In the genomic region with DNA sequence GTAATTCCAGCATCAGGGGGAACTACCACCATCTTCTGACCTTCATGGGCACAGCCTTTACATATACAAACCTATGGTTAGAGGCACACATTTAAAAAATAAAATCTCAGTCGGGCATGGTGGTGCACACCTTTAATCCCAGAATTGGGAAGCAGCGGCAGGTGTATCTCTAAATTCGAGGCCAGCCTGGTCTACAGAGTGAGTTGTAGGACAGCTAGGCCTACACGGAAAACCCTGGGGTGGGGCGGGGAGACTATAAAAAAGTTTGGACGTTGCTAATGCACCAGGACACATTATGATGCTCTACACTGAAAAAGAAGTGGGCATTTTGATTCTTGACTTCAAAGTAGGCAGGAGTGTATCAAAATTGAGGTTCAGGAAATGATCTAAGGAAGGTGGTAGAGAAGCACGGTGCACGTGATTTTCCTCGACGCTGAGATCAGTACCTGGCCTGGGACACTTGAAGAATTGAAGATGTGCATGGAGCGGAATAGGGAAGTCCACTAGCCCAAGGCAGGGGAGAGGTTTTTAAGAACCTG, we compare ENCODE assay signal across 8 mouse cellular contexts. TPM values are rescaled to one million over a fixed set of nuclear protein-coding genes. Genes with fewer than 3 reads are reported as not detected.
DNase-seq lines count a peak whose midpoint lies in the region; ATAC-seq lines count a peak whose summit lies in the region.

No protein-coding gene starts in this region.

- WGBS in embryonic facial prominence, embryonic 15.5 days = 24% methylated on average over 11 of the region's 11 CpGs
- 27% methylated on average over 11 of the region's 11 CpGs for WGBS in hindbrain, embryonic 12.5 days
- WGBS in macrophage (ENCODE audit: missing documents) = 35% methylated on average over 11 of the region's 11 CpGs

- no peak for ATAC-seq in embryonic facial prominence, embryonic 15.5 days (ENCODE audit: insufficient number of reproducible peaks, low FRiP score, low TSS enrichment, low read depth)
- ATAC-seq in hindbrain, embryonic 12.5 days (ENCODE audit: low FRiP score) = peak; percentile 55

- H3K36me3 ChIP-seq in embryonic facial prominence, embryonic 15.5 days = no peaks in the 10 kb centered on the region
- H3K36me3 ChIP-seq in hindbrain, embryonic 12.5 days = no peaks in the 10 kb centered on the region
- H3K36me3 ChIP-seq in macrophage (ENCODE audit: inconsistent target) = no peaks in the 10 kb centered on the region

- peaks cover 14% of the 10 kb centered on the region; the same call in 1 of the 2 replicates for H3K4me1 ChIP-seq in embryonic facial prominence, embryonic 15.5 days
- peaks cover 11% of the 10 kb centered on the region for H3K4me1 ChIP-seq in hindbrain, embryonic 12.5 days

- H3K4me2 ChIP-seq in embryonic facial prominence, embryonic 15.5 days (replicated peaks) = peak overlapping the region; percentile 63
- H3K4me2 ChIP-seq in hindbrain, embryonic 12.5 days (replicated peaks) = peak overlapping the region; percentile 75

- no peaks in the 10 kb centered on the region for H3K9me3 ChIP-seq in embryonic facial prominence, embryonic 15.5 days (replicated peaks)
- no peaks in the 10 kb centered on the region for H3K9me3 ChIP-seq in hindbrain, embryonic 12.5 days (replicated peaks)

- H3K27me3 ChIP-seq in embryonic facial prominence, embryonic 15.5 days = no peaks in the 10 kb centered on the region
- H3K27me3 ChIP-seq in hindbrain, embryonic 12.5 days = no peaks in the 10 kb centered on the region

- H3K9ac ChIP-seq in embryonic facial prominence, embryonic 15.5 days = peak overlapping the region; percentile 67
- peak overlapping the region; percentile 75 for H3K9ac ChIP-seq in hindbrain, embryonic 12.5 days

- H3K79me2 ChIP-seq in macrophage (ENCODE audit: inconsistent target) = no peaks in the 10 kb centered on the region

- peak overlapping the region; percentile 89; the same call in 1 of the 2 replicates for H3K27ac ChIP-seq in embryonic facial prominence, embryonic 15.5 days (replicated peaks)
- peak overlapping the region; percentile 90; the same call in 1 of the 2 replicates for H3K27ac ChIP-seq in hindbrain, embryonic 12.5 days
- H3K27ac ChIP-seq in macrophage = 0 out of 2 replicates have a peak overlapping the region, but pooled peaks have one; percentile 15

- peak overlapping the region; percentile 68 for H3K4me3 ChIP-seq in embryonic facial prominence, embryonic 15.5 days (replicated peaks)
- H3K4me3 ChIP-seq in hindbrain, embryonic 12.5 days = peak overlapping the region; percentile 60
- H3K4me3 ChIP-seq in macrophage (ENCODE audit: inconsistent target) = peak overlapping the region; percentile 37

- DNase-seq in right cerebral cortex, postnatal 10 days (ENCODE audit: low spot score in 2 of 2) = peak; percentile 22 to 25
- no peak for DNase-seq in right cerebral cortex, postnatal 14 days
- no peak for DNase-seq in ovary, postnatal 10 days (ENCODE audit: low spot score)
- DNase-seq in layer of hippocampus, adult 9-10 months (ENCODE audit: low spot score) = no peak
- no peak for DNase-seq in testis, postnatal 10 days (ENCODE audit: low spot score)

RNA-seq across cellular contexts. Expression of gene Ipp, which starts 0.4 kb away (rescaled TPM):
- polyA plus RNA-seq in embryonic facial prominence, embryonic 15.5 days (2015; fragmentation: Nextera tagmentation; extraction: Ambion mirVana) = 12.2 and 12.3 TPM in 2 replicates
- polyA plus RNA-seq in hindbrain, embryonic 12.5 days (2016; fragmentation: Nextera tagmentation; extraction: Ambion mirVana) = 15.4 and 15.6 TPM in 2 replicates
- total RNA-seq in macrophage (2018; cell fraction: chromatin; rRNA removed) = 10 to 100 TPM in 12 of 26 experiments, 1 to 10 TPM in 13, under 1 TPM in 1; 0.29 to 14.4 (median 8.0) TPM
- total RNA-seq in macrophage (2018; cell fraction: cytosol; rRNA removed) = 1 to 10 TPM; 3.8 to 9.4 (median 7.4) TPM
- 10 to 100 TPM in 3 of 26 experiments, 1 to 10 TPM in 23; 1.4 to 13.1 (median 7.5) TPM for total RNA-seq in macrophage (2018; cell fraction: nucleus; rRNA removed)
- 4.3 to 8.7 TPM (median 6.4 TPM) in 3 replicates for polyA plus RNA-seq in macrophage (2018)

RNA-seq across cellular contexts. Expression of gene Mast2, which starts 43.0 kb away (rescaled TPM):
- polyA plus RNA-seq in embryonic facial prominence, embryonic 15.5 days (2015; fragmentation: Nextera tagmentation; extraction: Ambion mirVana) = 16.1 and 17.9 TPM in 2 replicates
- 42.1 and 43.2 TPM in 2 replicates for polyA plus RNA-seq in hindbrain, embryonic 12.5 days (2016; fragmentation: Nextera tagmentation; extraction: Ambion mirVana)
- 100 to 1,000 TPM in 3 of 26 experiments, 10 to 100 TPM in 23; 34.3 to 155 (median 54.5) TPM for total RNA-seq in macrophage (2018; cell fraction: chromatin; rRNA removed)
- 10 to 100 TPM; 13.8 to 22.7 (median 16.9) TPM for total RNA-seq in macrophage (2018; cell fraction: cytosol; rRNA removed)
- total RNA-seq in macrophage (2018; cell fraction: nucleus; rRNA removed) = 100 to 1,000 TPM in 1 of 26 experiments, 10 to 100 TPM in 25; 28.2 to 140 (median 37.6) TPM
- polyA plus RNA-seq in macrophage (2018) = 9.9 to 19.9 TPM (median 12.8 TPM) in 3 replicates

RNA-seq across cellular contexts. Expression of gene Tmem69, which starts 48.8 kb away (rescaled TPM):
- 20.9 and 22.5 TPM in 2 replicates for polyA plus RNA-seq in embryonic facial prominence, embryonic 15.5 days (2015; fragmentation: Nextera tagmentation; extraction: Ambion mirVana)
- 25.2 and 29.0 TPM in 2 replicates for polyA plus RNA-seq in hindbrain, embryonic 12.5 days (2016; fragmentation: Nextera tagmentation; extraction: Ambion mirVana)
- total RNA-seq in macrophage (2018; cell fraction: chromatin; rRNA removed) = 10 to 100 TPM in 3 of 26 experiments, 1 to 10 TPM in 22, under 1 TPM in 1; 0.45 to 11.9 (median 3.5) TPM
- 10 to 100 TPM in 11 of 26 experiments, 1 to 10 TPM in 15; 3.4 to 13.4 (median 9.9) TPM for total RNA-seq in macrophage (2018; cell fraction: cytosol; rRNA removed)
- 10 to 100 TPM in 8 of 26 experiments, 1 to 10 TPM in 18; 2.1 to 25.3 (median 6.1) TPM for total RNA-seq in macrophage (2018; cell fraction: nucleus; rRNA removed)
- polyA plus RNA-seq in macrophage (2018) = 13.0 to 21.0 TPM (median 16.1 TPM) in 3 replicates

RNA-seq across cellular contexts. Expression of gene Gpbp1l1, which starts 50.5 kb away (rescaled TPM):
- 29.7 and 31.4 TPM in 2 replicates for polyA plus RNA-seq in embryonic facial prominence, embryonic 15.5 days (2015; fragmentation: Nextera tagmentation; extraction: Ambion mirVana)
- 25.4 and 28.8 TPM in 2 replicates for polyA plus RNA-seq in hindbrain, embryonic 12.5 days (2016; fragmentation: Nextera tagmentation; extraction: Ambion mirVana)
- 100 to 1,000 TPM in 20 of 26 experiments, 10 to 100 TPM in 6; 62.1 to 218 (median 142) TPM for total RNA-seq in macrophage (2018; cell fraction: chromatin; rRNA removed)
- 10 to 100 TPM; 35.7 to 59.1 (median 48.0) TPM for total RNA-seq in macrophage (2018; cell fraction: cytosol; rRNA removed)
- total RNA-seq in macrophage (2018; cell fraction: nucleus; rRNA removed) = 100 to 1,000 TPM in 15 of 26 experiments, 10 to 100 TPM in 11; 54.8 to 174 (median 104) TPM
- 27.3 to 40.2 TPM (median 37.7 TPM) in 3 replicates for polyA plus RNA-seq in macrophage (2018)

Comparison
In these comparisons a context has a peak if more than half of its experiments do, and no peak if none do; other contexts are left out.
1. DNase-seq: peak in right cerebral cortex, postnatal 10 days (2 of 2); none in right cerebral cortex, postnatal 14 days (single experiment), ovary, postnatal 10 days (single experiment), layer of hippocampus, adult 9-10 months (single experiment) and testis, postnatal 10 days (single experiment).
2. H3K27ac ChIP-seq: peak in every context shown above with its lines; median percentile 90 in hindbrain, embryonic 12.5 days; 89 in embryonic facial prominence, embryonic 15.5 days; 15 in macrophage.
3. Peak in every context shown above with its lines, with median percentiles within 50 percentile points of each other: H3K4me3 ChIP-seq.